Mouse (Mus musculus): ENCODE results near the gene Scaper. TPM values are rescaled to one million over a fixed set of nuclear protein-coding genes. Genes with fewer than 3 reads are reported as not detected.

Scaper gene
- polyA plus RNA-seq, 1 experiment = 10.8 TPM

DNA sequence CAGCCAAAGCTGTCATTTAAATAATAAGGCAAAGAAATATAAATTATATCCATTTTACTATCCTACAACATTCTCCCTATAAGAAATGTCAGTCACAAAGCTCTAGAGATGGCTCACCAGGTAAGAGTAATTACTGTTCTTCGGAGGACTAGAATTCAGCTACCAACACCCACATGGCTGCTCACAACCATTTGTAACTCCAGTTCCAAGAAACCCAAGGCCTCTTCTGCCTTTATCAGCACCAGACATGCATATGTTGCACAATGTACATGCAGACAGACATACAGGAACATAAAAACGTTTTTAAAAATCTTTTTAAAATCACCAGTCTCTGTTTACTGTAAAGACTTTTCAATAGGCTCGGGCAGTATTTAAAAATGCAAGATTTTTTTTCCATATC lies 36.3 kb downstream of the Scaper start:
- Histone ChIP-seq H3K27ac (ENCODE audit: insufficient read depth, low read length) (no peak overlapping the region), H3K4me1 (ENCODE audit: control insufficient read depth, insufficient read depth, low read length) (no peaks in the 10 kb centered on the region), H3K4me3 (ENCODE audit: insufficient read depth, low read length) (no peak overlapping the region)
- TF ChIP-seq CTCF (IDR thresholded peaks at IDR 0.05; ENCODE audit: extremely low read depth, insufficient read depth, low read length) = no peak
- no peak for TF ChIP-seq POLR2A (IDR thresholded peaks at IDR 0.05; ENCODE audit: extremely low read depth, insufficient read depth, low read length)

GRCm38 (mm10) chr9:55900531-55900930 lies 37.4 kb downstream of the Scaper start:
- Histone ChIP-seq H3K27ac (ENCODE audit: insufficient read depth, low read length) (no peak overlapping the region), H3K4me3 (ENCODE audit: insufficient read depth, low read length) (no peak overlapping the region), H3K4me1 (ENCODE audit: control insufficient read depth, insufficient read depth, low read length) (no peaks in the 10 kb centered on the region)
- no peak for TF ChIP-seq POLR2A (IDR thresholded peaks at IDR 0.05; ENCODE audit: extremely low read depth, insufficient read depth, low read length)
- TF ChIP-seq CTCF (IDR thresholded peaks at IDR 0.05; ENCODE audit: extremely low read depth, insufficient read depth, low read length) = no peak

DNA sequence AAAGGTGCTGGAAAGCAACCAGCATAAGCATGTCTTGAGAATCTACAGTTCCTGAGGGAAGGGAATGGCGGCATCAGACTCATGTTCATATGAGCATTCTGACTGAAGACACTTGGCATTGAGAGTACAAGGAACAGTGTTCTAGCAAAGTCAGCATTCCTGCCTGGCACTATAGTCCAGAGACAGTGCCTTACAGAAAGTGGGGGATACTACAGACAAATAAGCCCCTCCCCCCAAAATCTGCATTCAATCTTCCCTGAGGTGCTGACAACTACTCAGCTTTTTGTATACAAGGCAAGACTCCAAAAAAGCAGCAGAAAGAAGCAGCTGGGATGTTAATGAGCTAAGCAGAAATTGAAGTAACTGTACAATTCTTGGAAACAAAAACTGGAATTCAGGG lies 59.9 kb downstream of the Scaper start:
- TF ChIP-seq CTCF (IDR thresholded peaks at IDR 0.05; ENCODE audit: extremely low read depth, insufficient read depth, low read length) (no peak), POLR2A (IDR thresholded peaks at IDR 0.05; ENCODE audit: extremely low read depth, insufficient read depth, low read length) (no peak)
- no peak overlapping the region for H3K27ac ChIP-seq (ENCODE audit: insufficient read depth, low read length)
- no peak overlapping the region for H3K4me3 ChIP-seq (ENCODE audit: insufficient read depth, low read length)
- no peaks in the 10 kb centered on the region for H3K4me1 ChIP-seq (ENCODE audit: control insufficient read depth, insufficient read depth, low read length)

GRCm38 (mm10) chr9:55789442-55789841 lies 148.5 kb downstream of the Scaper start:
- TF ChIP-seq POLR2A (IDR thresholded peaks at IDR 0.05; ENCODE audit: extremely low read depth, insufficient read depth, low read length) = no peak
- no peak for TF ChIP-seq CTCF (IDR thresholded peaks at IDR 0.05; ENCODE audit: extremely low read depth, insufficient read depth, low read length)
- Histone ChIP-seq H3K4me1 (ENCODE audit: control insufficient read depth, insufficient read depth, low read length) (no peaks in the 10 kb centered on the region), H3K27ac (ENCODE audit: insufficient read depth, low read length) (no peak overlapping the region), H3K4me3 (ENCODE audit: insufficient read depth, low read length) (no peak overlapping the region)

DNA sequence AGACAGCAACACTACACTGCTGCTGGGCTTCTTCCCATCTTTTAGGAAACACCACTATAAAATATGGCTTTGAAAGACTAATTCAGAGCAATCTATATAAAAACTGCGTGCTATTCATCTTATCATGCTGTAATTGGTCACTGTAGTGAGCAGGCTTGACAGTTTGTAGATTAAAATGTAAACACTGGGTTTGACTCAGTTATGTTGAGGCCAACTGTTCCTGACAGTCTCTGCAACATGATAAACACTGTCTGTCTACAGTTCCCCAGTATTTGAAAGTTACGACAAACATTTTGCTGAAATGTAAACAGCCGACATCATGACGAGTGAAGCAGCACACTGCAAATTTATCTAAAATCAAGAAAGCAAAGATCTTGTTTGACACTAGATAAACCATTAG lies 225.9 kb downstream of the Scaper start:
- no peak for TF ChIP-seq CTCF (IDR thresholded peaks at IDR 0.05; ENCODE audit: extremely low read depth, insufficient read depth, low read length)
- TF ChIP-seq POLR2A (IDR thresholded peaks at IDR 0.05; ENCODE audit: extremely low read depth, insufficient read depth, low read length) = no peak
- H3K27ac ChIP-seq (ENCODE audit: insufficient read depth, low read length) = no peak overlapping the region

GRCm38 (mm10) chr9:55710553-55710952 lies 227.4 kb downstream of the Scaper start:
- Histone ChIP-seq H3K4me1 (ENCODE audit: control insufficient read depth, insufficient read depth, low read length) (no peaks in the 10 kb centered on the region), H3K4me3 (ENCODE audit: insufficient read depth, low read length) (no peak overlapping the region), H3K27ac (ENCODE audit: insufficient read depth, low read length) (no peak overlapping the region)
- no peak for TF ChIP-seq CTCF (IDR thresholded peaks at IDR 0.05; ENCODE audit: extremely low read depth, insufficient read depth, low read length)
- TF ChIP-seq POLR2A (IDR thresholded peaks at IDR 0.05; ENCODE audit: extremely low read depth, insufficient read depth, low read length) = no peak

More for the DNA sequence above, 225.9 kb downstream of the Scaper start:
- Histone ChIP-seq H3K4me1 (ENCODE audit: control insufficient read depth, insufficient read depth, low read length) (no peaks in the 10 kb centered on the region), H3K4me3 (ENCODE audit: insufficient read depth, low read length) (no peak overlapping the region)

DNA sequence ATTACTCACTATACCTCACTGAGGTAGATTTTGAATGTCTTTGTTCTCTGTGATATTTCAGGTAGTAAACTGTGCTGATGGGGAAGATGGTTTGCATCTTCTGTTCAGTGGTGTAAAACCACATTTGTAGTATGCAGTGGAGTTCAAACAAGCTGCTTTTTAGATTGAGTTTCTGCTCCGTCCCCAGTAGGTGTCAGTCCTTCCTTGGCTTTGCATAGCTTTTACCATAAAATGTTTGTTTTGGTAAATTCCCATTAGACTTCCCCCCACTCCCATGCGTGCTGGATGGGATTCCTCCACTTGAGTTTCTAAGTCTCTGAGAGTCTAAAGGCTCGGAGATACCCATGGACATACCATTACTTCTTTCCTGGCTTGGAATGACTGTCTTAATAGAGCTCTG lies 231.3 kb downstream of the Scaper start:
- Histone ChIP-seq H3K27ac (ENCODE audit: insufficient read depth, low read length) (no peak overlapping the region), H3K4me1 (ENCODE audit: control insufficient read depth, insufficient read depth, low read length) (no peaks in the 10 kb centered on the region), H3K4me3 (ENCODE audit: insufficient read depth, low read length) (no peak overlapping the region)
- TF ChIP-seq CTCF (IDR thresholded peaks at IDR 0.05; ENCODE audit: extremely low read depth, insufficient read depth, low read length) (0 out of 2 replicates have a peak, but pooled peaks have one; percentile 20), POLR2A (IDR thresholded peaks at IDR 0.05; ENCODE audit: extremely low read depth, insufficient read depth, low read length) (no peak)

DNA sequence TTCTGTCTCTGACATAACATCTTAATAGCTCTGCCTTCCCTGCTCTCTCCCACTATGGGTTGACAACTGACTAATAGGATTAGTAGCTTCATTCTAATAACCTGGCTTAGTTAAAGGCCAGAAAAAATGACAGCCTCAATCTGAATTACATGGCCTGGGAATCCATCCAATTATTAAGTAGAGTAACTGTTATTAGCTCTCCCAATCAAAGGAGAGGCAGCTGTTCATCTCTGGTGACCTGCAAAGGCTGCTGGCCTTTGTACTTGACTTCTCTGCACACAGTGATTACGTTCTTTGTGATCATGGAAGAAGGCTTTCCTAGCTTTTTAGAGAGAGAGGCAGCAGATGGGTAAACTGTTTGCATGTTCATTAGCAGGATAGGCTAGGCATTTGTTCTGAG lies 242.6 kb downstream of the Scaper start:
- H3K27ac ChIP-seq (ENCODE audit: insufficient read depth, low read length) = no peak overlapping the region
- H3K4me3 ChIP-seq (ENCODE audit: insufficient read depth, low read length) = no peak overlapping the region
- TF ChIP-seq CTCF (IDR thresholded peaks at IDR 0.05; ENCODE audit: extremely low read depth, insufficient read depth, low read length) (no peak), POLR2A (IDR thresholded peaks at IDR 0.05; ENCODE audit: extremely low read depth, insufficient read depth, low read length) (no peak)
- no peaks in the 10 kb centered on the region for H3K4me1 ChIP-seq (ENCODE audit: control insufficient read depth, insufficient read depth, low read length)

GRCm38 (mm10) chr9:55677099-55677498 lies 260.8 kb downstream of the Scaper start:
- no peaks in the 10 kb centered on the region for H3K4me1 ChIP-seq (ENCODE audit: control insufficient read depth, insufficient read depth, low read length)
- no peak for TF ChIP-seq CTCF (IDR thresholded peaks at IDR 0.05; ENCODE audit: extremely low read depth, insufficient read depth, low read length)
- no peak for TF ChIP-seq POLR2A (IDR thresholded peaks at IDR 0.05; ENCODE audit: extremely low read depth, insufficient read depth, low read length)
- H3K4me3 ChIP-seq (ENCODE audit: insufficient read depth, low read length) = no peak overlapping the region
- no peak overlapping the region for H3K27ac ChIP-seq (ENCODE audit: insufficient read depth, low read length)

DNA sequence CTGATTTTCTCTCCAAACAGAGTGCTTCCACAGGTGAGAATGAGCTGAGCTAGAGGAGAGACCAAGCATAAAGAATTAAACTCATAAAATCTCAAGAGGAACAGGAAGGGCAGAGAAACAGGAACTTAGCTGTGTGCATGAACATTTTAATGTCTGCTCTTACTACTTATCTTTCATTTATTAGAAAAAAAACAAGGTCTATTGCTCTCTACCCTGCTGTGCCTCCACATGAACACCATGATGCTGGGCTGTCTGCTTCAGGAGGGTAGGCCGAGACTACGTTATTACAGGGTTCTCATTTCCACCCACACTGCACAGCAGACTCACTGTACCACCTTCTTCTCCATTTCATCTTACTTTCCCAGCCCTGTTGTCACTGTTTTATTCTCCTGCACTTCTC lies 291.5 kb downstream of the Scaper start:
- Histone ChIP-seq H3K4me3 (ENCODE audit: insufficient read depth, low read length) (no peak overlapping the region), H3K4me1 (ENCODE audit: control insufficient read depth, insufficient read depth, low read length) (no peaks in the 10 kb centered on the region), H3K27ac (ENCODE audit: insufficient read depth, low read length) (no peak overlapping the region)
- no peak for TF ChIP-seq POLR2A (IDR thresholded peaks at IDR 0.05; ENCODE audit: extremely low read depth, insufficient read depth, low read length)
- no peak for TF ChIP-seq CTCF (IDR thresholded peaks at IDR 0.05; ENCODE audit: extremely low read depth, insufficient read depth, low read length)
